Mouse (Mus musculus) liver, embryonic 14.5 days (tissue): ENCODE measurements at regions not wholly inside any gene's neighbourhood (a gene's known extent, or its start where the extent isn't known, plus 50 kb on each side); places are given as distances from the start of the nearest gene placed in this dataset.
"Not testable (repeated sequence)": the region's sequence is repeated elsewhere in the genome, so short reads cannot be mapped to it uniquely, and the experiment has no call there.

ENCODE experiments used
- ATAC-seq: fragments of 200-750 bp; cut with Nextera tagmentation; 2 replicates; pipeline ENCODE4 v1.8.0; 2017; ENCODE audit warnings: moderate number of reproducible peaks, mild to moderate bottlenecking, moderate library complexity; ENCODE audit not compliant: insufficient read depth
- DNase-seq, 3 experiments: peaks; one replicate each; pipeline ENCODE4 v3.0.0-alpha.2; 2012 to 2013; ENCODE audit warnings: low read depth in 3 of 3, low spot score in 3 of 3
- H3K27ac ChIP-seq: fragments of 300-500 bp; sonication (generic); 2 replicates; pipeline ENCODE4 v1.5.1; 2014; ENCODE audit warnings: moderate library complexity, mild to moderate bottlenecking, control low read depth, inconsistent platforms
- H3K27me3 ChIP-seq: fragments of 300-500 bp; sonication (generic); 2 replicates; pipeline ENCODE4 v1.6.1; 2014; ENCODE audit warnings: mild to moderate bottlenecking, low read length, moderate library complexity; ENCODE audit not compliant: control insufficient read depth, insufficient read depth
- H3K36me3 ChIP-seq: fragments of 300-500 bp; sonication (generic); replicated peaks from 2 replicates; pipeline ENCODE4 v1.6.1; 2014; ENCODE audit warnings: low read depth; ENCODE audit not compliant: control insufficient read depth, insufficient read depth
- H3K4me1 ChIP-seq, 2 experiments: fragments of 200-500 bp in 1 of 2; fragments of 300-500 bp in 1 of 2; sonication (generic) in 1 of 2; replicated peaks; 2 replicates each; pipeline ENCODE4 v1.6.1; 2012 to 2014; ENCODE audit warnings: antibody characterized with exemption in 1 of 2, inconsistent platforms in 1 of 2, low read length in 1 of 2; ENCODE audit not compliant: control insufficient read depth in 2 of 2, insufficient read depth in 2 of 2
- H3K4me2 ChIP-seq: fragments of 300-500 bp; sonication (generic); 2 replicates; pipeline ENCODE4 v1.6.1; 2014; ENCODE audit warnings: low read depth, mild to moderate bottlenecking, control low read depth, moderate library complexity
- H3K4me3 ChIP-seq, 2 experiments: fragments of 200-500 bp in 1 of 2; fragments of 300-500 bp in 1 of 2; sonication (generic) in 1 of 2; 2 replicates each; pipeline ENCODE4 v1.5.1; 2012 to 2014; ENCODE audit warnings: low read depth in 2 of 2, low read length in 2 of 2, mild to moderate bottlenecking in 2 of 2, control low read depth in 1 of 2, inconsistent platforms in 1 of 2, moderate library complexity in 1 of 2; ENCODE audit not compliant: insufficient read depth in 1 of 2
- H3K9ac ChIP-seq: fragments of 300-500 bp; sonication (generic); replicated peaks from 2 replicates; pipeline ENCODE4 v1.6.1; 2014; ENCODE audit warnings: mild to moderate bottlenecking, control low read depth, moderate library complexity
- H3K9me3 ChIP-seq: fragments of 300-500 bp; sonication (generic); 2 replicates; pipeline ENCODE4 v1.6.1; 2016; ENCODE audit warnings: low read length, mixed read lengths; ENCODE audit not compliant: control insufficient read depth
- CTCF ChIP-seq: IDR thresholded peaks from 2 replicates; pipeline ENCODE4 v1.5.1; 2016; ENCODE audit warnings: antibody characterized with exemption, low read depth, control low read depth
- EP300 ChIP-seq: IDR thresholded peaks from 2 replicates; pipeline ENCODE4 v1.6.1; 2016; ENCODE audit warnings: antibody characterized with exemption, low read depth
- WGBS: fragments of 180-500 bp; shearing (Covaris S2); extraction: QIAGEN DNeasy Blood & Tissue Kit; methylation state at CpG from one replicate; pipeline ENCODE4 v1.1.7; 2014; ENCODE audit not compliant: insufficient replicate concordance; 5-methylcytosine and 5-hydroxymethylcytosine counted together

GRCm38 (mm10) chr14:9411822-9412403 is 745.9 kb upstream of the 4930452B06Rik start:
- no peak for ATAC-seq
- 21% methylated on average over 4 of the region's 4 CpGs for WGBS

GRCm38 (mm10) chr14:9403688-9404087 is 737.6 kb upstream of the 4930452B06Rik start:
- 54% methylated on average over 7 of the region's 7 CpGs for WGBS
- TF ChIP-seq EP300: no peak
- TF ChIP-seq CTCF: no peak

More at GRCm38 (mm10) chr14:9411822-9412403, 745.9 kb upstream of the 4930452B06Rik start:
- DNase-seq: no peak
- Histone ChIP-seq H3K9me3 (no peaks in the 10 kb centered on the region), H3K4me3 (no peak overlapping the region), H3K4me1 (no peaks in the 10 kb centered on the region), H3K36me3 (no peaks in the 10 kb centered on the region), H3K27ac (no peak overlapping the region), H3K9ac (no peak overlapping the region), H3K4me2 (no peak overlapping the region), H3K27me3 (no peaks in the 10 kb centered on the region)
- TF ChIP-seq CTCF: no peak
- TF ChIP-seq EP300: no peak

GRCm38 (mm10) chr14:9400861-9401260 is 734.8 kb upstream of the 4930452B06Rik start:
- H3K27ac ChIP-seq: no peak overlapping the region
- DNase-seq (no peak), ATAC-seq (no peak)
- no peaks in the 10 kb centered on the region for H3K4me1 ChIP-seq
- no peaks in the 10 kb centered on the region for H3K36me3 ChIP-seq
- H3K27me3 ChIP-seq: no peaks in the 10 kb centered on the region
- H3K4me3 ChIP-seq: no peak overlapping the region
- TF ChIP-seq CTCF (no peak), EP300 (no peak)
- 33% methylated on average over 1 of the region's 1 CpGs for WGBS
- no peak overlapping the region for H3K4me2 ChIP-seq
- H3K9me3 ChIP-seq: no peaks in the 10 kb centered on the region
- no peak overlapping the region for H3K9ac ChIP-seq

More at GRCm38 (mm10) chr14:9403688-9404087, 737.6 kb upstream of the 4930452B06Rik start:
- H3K36me3 ChIP-seq: no peaks in the 10 kb centered on the region
- no peaks in the 10 kb centered on the region for H3K4me1 ChIP-seq
- no peak overlapping the region for H3K27ac ChIP-seq
- no peaks in the 10 kb centered on the region for H3K9me3 ChIP-seq
- DNase-seq (no peak), ATAC-seq (no peak)
- H3K4me3 ChIP-seq: no peak overlapping the region
- H3K27me3 ChIP-seq: no peaks in the 10 kb centered on the region
- no peak overlapping the region for H3K9ac ChIP-seq
- H3K4me2 ChIP-seq: no peak overlapping the region

- TF ChIP-seq EP300: no peak
- peak; percentile 74 for TF ChIP-seq CTCF
- H3K9ac ChIP-seq: no peak overlapping the region
- no peaks in the 10 kb centered on the region for H3K4me1 ChIP-seq
- H3K27me3 ChIP-seq: no peaks in the 10 kb centered on the region
- 0 out of 2 replicates have a peak, but pooled peaks have one; percentile 11 for ATAC-seq
- no peak overlapping the region for H3K4me2 ChIP-seq
- H3K36me3 ChIP-seq: no peaks in the 10 kb centered on the region
- peak in 1 of 3 experiments; percentile 0 for DNase-seq
- no peak overlapping the region for H3K27ac ChIP-seq
- WGBS: 9% methylated on average over 4 of the region's 4 CpGs
- H3K9me3 ChIP-seq: no peaks in the 10 kb centered on the region
- no peak overlapping the region for H3K4me3 ChIP-seq
Measured at GRCm38 (mm10) chr14:9393271-9393771, 727.3 kb upstream of the 4930452B06Rik start.

- 77% methylated on average over 5 of the region's 5 CpGs for WGBS
- not testable (repeated sequence) for H3K4me1 ChIP-seq, DNase-seq, H3K4me3 ChIP-seq, H3K27me3 ChIP-seq, H3K9me3 ChIP-seq, ATAC-seq, H3K27ac ChIP-seq, H3K9ac ChIP-seq, H3K36me3 ChIP-seq, H3K4me2 ChIP-seq
Measured at GRCm38 (mm10) chr14:9389878-9390536, 724.0 kb upstream of the 4930452B06Rik start.
